Mouse (Mus musculus) layer of hippocampus, postnatal 14 days (tissue): ENCODE measurements around the gene Fcamr. TPM values are rescaled to one million over a fixed set of nuclear protein-coding genes. Genes with fewer than 3 reads are reported as not detected.

ENCODE experiments used
- DNase-seq, 2 experiments: peaks; one replicate each; pipeline ENCODE4 v3.0.0; 2021 to 2022; ENCODE audit warnings: low spot score in 2 of 2, mixed read lengths in 1 of 2
- total RNA-seq, 2 experiments: library from RNA; stranded (reverse); gene quantifications; 2 replicates each; pipeline ENCODE4 v1.2.3; 2021

Gene Fcamr
- total RNA-seq, 2 experiments from 2014 or later, result not detected

GRCm38 (mm10) chr1:130801511-130801910 lies 809 bp downstream of the Fcamr start:
- no peak for DNase-seq

GRCm38 (mm10) chr1:130802976-130803375 lies 2.3 kb downstream of the Fcamr start:
- peak in 1 of 2 experiments; percentile 4 for DNase-seq

GRCm38 (mm10) chr1:130804279-130804678 lies 3.6 kb downstream of the Fcamr start:
- no peak for DNase-seq

- DNase-seq, result no peak
These were observed 10.2 kb downstream of the Fcamr start for GRCm38 (mm10) chr1:130810906-130811305.

GRCm38 (mm10) chr1:130811316-130811715 lies 10.6 kb downstream of the Fcamr start:
- DNase-seq, result no peak

GRCm38 (mm10) chr1:130819737-130820136 lies 19.0 kb downstream of the Fcamr start:
- no peak for DNase-seq

GRCm38 (mm10) chr1:130820316-130821148 lies 19.8 kb downstream of the Fcamr start:
- DNase-seq, result no peak

- DNase-seq, result no peak
These were observed 20.4 kb downstream of the Fcamr start for GRCm38 (mm10) chr1:130821149-130821471.

GRCm38 (mm10) chr1:130821911-130822625 lies 21.4 kb downstream of the Fcamr start:
- no peak for DNase-seq

- no peak for DNase-seq
These were observed 25.7 kb downstream of the Fcamr start, which contains the start of gene Pigr for GRCm38 (mm10) chr1:130826448-130826847. Gene Pigr (plus strand): TSS chr1:130826684.

GRCm38 (mm10) chr1:130828656-130829055 lies 28.0 kb downstream of the Fcamr start:
- no peak for DNase-seq

GRCm38 (mm10) chr1:130829906-130830830 lies 29.5 kb downstream of the Fcamr start:
- DNase-seq, result no peak

- no peak for DNase-seq
These were observed 31.8 kb downstream of the Fcamr start for GRCm38 (mm10) chr1:130832230-130833149.

- peak in 1 of 2 experiments; percentile 77 for DNase-seq
These were observed 34.6 kb downstream of the Fcamr start for GRCm38 (mm10) chr1:130835161-130835936.

GRCm38 (mm10) chr1:130838288-130838687 lies 37.6 kb downstream of the Fcamr start:
- no peak for DNase-seq

- no peak for DNase-seq
These were observed 40.1 kb downstream of the Fcamr start for GRCm38 (mm10) chr1:130840599-130841379.

- DNase-seq, result no peak
These were observed 40.9 kb downstream of the Fcamr start for GRCm38 (mm10) chr1:130841621-130842020.

GRCm38 (mm10) chr1:130844516-130844915 lies 43.8 kb downstream of the Fcamr start:
- no peak for DNase-seq
